17 mouse cellular contexts compared by ENCODE assay signal in the genomic region with DNA sequence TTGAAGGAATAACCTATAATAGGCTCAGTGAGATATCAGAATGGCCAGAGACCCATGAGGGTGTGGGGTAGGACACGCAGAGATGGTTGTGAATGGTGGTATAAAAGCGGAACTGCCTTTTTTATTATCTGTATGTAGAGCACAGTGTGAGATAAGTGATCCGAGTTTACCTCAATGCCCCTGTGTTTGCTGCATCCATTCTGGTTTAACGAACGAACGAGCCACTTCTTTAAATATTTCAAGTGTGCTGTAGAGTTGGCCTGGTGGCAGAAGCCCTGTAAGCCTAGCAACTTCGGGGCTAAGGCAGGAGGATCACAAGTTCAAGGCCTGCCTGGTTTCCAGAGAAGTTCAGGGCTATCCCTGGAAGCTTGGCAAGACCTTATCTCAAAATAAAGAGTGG.
"Had no signal": no experiment of that assay in that cellular context is flagged by ENCODE, and none has a peak within 500 bp of the region (broad histone marks: within the 10 kb centered on the region; RNA-seq: fewer than 3 reads in every experiment).

No protein-coding gene starts in this region.

- DNase-seq: liver; lung, adult 18-20 months; retina, postnatal 1 day; right cerebral cortex, postnatal 25 days; spleen, adult 18-20 months; thymus, postnatal 25 days had no signal

- H3K27me3 ChIP-seq: limb, embryonic 13.5 days; liver, embryonic 15.5 days; lung, embryonic 15.5 days; megakaryocyte, embryonic 14.5 days; midbrain, embryonic 13.5 days; neural tube, embryonic 13.5 days; stomach, embryonic 15.5 days had no signal

- H3K36me3 ChIP-seq: limb, embryonic 10.5 days; limb, embryonic 13.5 days; liver, embryonic 12.5 days; liver, embryonic 15.5 days; lung, embryonic 15.5 days; midbrain, embryonic 10.5 days; midbrain, embryonic 13.5 days; neural tube, embryonic 13.5 days; stomach, embryonic 15.5 days had no signal

- H3K27ac ChIP-seq: limb, embryonic 13.5 days; liver, embryonic 12.5 days; liver, embryonic 15.5 days; midbrain, embryonic 10.5 days; neural tube, embryonic 13.5 days; stomach, embryonic 15.5 days had no signal

- H3K4me3 ChIP-seq: limb, embryonic 10.5 days; limb, embryonic 13.5 days; liver, embryonic 12.5 days; liver, embryonic 15.5 days; lung, embryonic 15.5 days; midbrain, embryonic 10.5 days; midbrain, embryonic 13.5 days; myocyte; neural tube, embryonic 13.5 days had no signal

- H3K9me3 ChIP-seq: limb, embryonic 10.5 days; limb, embryonic 13.5 days; liver, embryonic 12.5 days; liver, embryonic 15.5 days; lung, embryonic 15.5 days; megakaryocyte, embryonic 14.5 days; midbrain, embryonic 10.5 days; midbrain, embryonic 13.5 days; neural tube, embryonic 13.5 days; stomach, embryonic 15.5 days had no signal

- H3K4me1 ChIP-seq: liver, embryonic 15.5 days had no signal

- H3K9ac ChIP-seq: limb, embryonic 13.5 days; liver, embryonic 12.5 days; liver, embryonic 15.5 days; lung, embryonic 15.5 days; midbrain, embryonic 13.5 days; stomach, embryonic 15.5 days had no signal
